Mouse (Mus musculus): ENCODE measurements around the gene Creb3l1.

GRCm38 (mm10) chr2:91942356-91942755 lies 81.9 kb downstream of the Creb3l1 start:
- TF ChIP-seq CTCF (IDR thresholded peaks at IDR 0.05; ENCODE audit: low read depth) = peak; percentile 42
- no peak for TF ChIP-seq EP300 (IDR thresholded peaks at IDR 0.05; ENCODE audit: low read depth)

Data from heart, postnatal 0 days (tissue).